Mouse (Mus musculus) kidney, postnatal 36 days (tissue): ENCODE data around the gene Vmp1.

Source experiments
- DNase-seq, 2 experiments: peaks; one replicate each; pipeline ENCODE4 v3.0.0; 2021 to 2022; ENCODE audit warnings: mixed read lengths in 2 of 2

Vmp1 gene

DNA sequence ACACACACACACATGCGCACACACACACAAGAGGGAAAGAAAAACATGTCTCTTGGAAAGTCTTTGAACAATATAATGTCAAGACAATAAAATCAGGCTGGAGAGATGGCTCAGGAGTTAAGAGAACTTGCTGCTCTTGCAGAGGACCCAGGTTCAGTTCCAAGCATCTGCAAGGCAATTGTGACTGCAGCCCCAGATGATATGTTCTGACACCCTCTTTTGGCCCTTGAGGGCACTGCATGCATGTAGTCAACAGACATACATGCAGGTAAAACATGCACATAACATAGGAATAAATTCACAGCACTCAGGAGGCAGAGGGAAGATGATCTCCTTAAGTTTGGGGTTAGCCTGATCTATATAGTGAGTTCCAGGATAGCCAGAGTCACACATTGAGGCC is 136.2 kb downstream of the Vmp1 start:
- peak in 1 of 2 experiments; percentile 46 for DNase-seq

DNA sequence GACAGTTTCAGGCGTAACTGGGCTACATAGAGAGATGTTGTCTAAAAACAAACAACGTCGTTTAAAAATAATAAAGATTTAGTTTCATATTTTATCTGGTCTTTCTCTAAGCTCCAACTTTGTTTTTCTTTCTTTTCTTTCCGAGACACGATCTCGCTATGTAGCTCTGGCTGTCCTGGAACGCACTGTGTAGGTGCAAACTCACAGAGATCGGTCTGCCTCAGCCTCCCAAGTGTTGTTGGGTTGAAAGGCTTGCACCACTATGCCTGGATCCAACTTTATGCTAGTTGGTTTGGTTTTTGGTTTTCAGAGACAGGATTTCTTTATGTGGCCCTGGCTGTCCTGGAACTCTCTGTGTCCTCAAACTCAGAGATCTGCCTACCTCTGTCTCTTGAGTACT is 138.1 kb downstream of the Vmp1 start:
- no peak for DNase-seq

DNA sequence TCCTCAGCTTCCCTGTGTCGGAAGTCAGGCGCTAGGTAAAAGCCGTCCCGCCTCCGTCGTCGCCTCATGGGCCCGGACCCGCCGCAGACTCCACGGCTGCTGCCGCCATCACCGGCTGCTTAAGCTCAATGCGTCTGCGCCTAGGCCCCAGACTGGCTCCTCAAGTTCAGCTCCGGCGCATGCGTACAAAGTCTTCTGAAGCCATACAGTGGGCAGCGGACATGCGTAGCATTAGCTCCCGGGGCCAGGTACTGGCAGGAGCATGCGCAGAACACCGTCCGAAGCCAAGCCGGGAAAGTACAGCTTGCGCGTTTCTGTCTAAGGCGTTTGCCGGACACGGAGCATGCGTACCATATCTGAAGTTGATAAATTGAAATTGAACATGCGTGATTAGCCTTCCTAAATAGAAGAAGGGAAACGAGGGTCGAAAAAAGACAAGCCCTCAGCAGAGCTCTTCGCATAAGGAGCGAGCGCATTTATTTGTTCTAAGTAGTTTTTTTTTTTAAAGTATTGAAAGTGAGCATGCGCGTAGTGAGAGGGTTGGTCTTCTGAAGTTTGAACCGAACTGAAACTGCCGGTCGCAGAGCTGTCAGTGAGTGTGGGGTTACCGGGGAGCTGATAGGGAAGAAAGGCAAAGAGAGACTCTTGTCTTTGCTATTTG is 138.9 kb downstream of the Vmp1 start, which contains the start of the genes Rps6kb1 and Tubd1:
Gene Rps6kb1, minus strand, starts transcription at position 167 of the 661 bp plus-strand sequence.
Gene Tubd1, plus strand, starts transcription at position 353 of the 661 bp plus-strand sequence.
- DNase-seq, result peak; percentile 99 to 100

DNA sequence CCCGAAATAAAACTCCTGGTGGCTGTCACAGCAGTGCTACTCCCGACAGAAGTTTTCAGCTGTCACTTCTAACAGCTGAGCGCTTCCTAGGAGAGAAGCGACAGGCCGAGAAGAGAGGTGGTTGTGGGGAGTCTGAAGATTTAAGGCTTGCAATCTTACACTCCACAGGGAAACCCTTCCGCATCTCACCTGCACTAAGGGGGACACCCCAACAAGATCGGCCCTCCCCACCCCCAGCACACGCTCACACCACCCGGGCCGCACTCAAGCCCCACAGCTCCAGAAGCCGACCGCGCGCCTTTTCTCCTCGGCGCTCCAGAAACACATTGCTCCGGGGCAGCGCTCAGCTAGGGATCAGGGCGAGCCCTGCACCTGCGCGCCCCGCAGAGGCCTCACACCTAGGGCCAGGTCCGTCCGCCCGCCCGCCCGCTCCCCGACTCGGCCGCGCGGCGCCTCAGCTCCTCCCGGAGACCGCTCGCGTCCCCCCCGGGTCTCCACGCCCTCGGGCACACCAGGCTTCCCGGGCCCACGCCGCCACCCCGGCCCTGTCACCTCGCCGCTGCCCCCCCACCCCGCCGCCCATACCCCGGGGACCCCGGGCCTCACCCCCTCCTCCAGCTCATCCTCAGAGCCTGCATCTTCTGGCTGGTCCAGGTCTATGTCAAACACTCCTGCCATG is 139.5 kb downstream of the Vmp1 start:
- DNase-seq, result peak; percentile 42 to 63

- DNase-seq, result no peak
Measured at GRCm38 (mm10) chr11:86542851-86543250, 140.8 kb downstream of the Vmp1 start.

- DNase-seq, result no peak
Measured at GRCm38 (mm10) chr11:86540476-86540845, 143.2 kb downstream of the Vmp1 start.

DNA sequence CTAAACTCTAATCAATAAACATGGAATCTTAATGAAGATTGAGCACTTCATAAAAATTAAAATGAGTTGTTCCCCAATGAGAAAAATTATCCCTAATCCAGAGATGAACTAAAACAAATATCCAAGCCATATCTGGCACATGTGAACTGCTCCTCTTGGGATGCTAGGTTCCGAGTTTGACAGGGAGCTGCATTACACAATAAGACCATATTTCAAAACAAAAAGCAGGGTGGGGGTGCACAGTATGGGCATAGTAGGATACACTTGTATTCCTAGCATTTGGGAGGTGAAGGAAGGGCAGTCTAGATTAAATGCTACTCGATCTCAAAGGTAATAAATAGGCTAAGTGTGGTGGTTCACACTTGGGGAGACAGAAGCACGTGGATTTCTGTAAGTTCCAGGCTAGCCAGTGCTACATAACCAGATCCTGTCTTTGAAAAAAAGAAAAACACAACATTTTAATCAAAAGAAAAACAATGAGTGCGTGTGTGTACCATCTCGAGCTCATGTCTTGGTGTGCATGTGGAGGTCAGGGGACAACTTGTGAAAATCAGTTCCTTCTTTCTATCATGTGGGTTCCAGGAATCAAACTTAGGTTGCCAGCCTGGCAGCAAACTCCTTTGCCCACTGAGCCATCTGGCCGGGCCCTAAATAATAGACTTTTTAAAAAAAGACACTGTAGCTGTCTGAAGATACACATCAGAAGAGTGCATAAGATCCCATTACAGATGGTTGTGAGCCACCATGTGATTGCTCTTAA is 143.7 kb downstream of the Vmp1 start:
- no peak for DNase-seq

DNA sequence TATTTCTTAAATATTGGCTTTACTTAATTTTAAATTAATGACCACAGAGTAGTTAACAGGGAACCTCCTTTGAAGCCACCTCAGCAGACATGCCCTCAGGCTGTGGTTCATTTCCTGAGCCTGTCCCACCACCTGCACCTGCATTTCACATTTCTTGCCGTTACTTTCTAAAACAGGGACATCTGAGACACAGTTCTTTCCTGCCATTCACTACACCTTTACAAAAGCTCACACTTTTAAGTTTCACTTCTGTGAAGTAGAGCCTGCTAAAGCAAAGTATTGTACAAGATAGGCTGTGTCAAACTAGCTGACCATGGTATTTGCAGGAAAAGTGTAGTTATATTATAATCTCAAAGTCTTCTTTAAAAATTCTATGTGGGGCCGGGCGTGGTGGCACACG is 144.8 kb downstream of the Vmp1 start:
- DNase-seq, result no peak

GRCm38 (mm10) chr11:86534201-86534910 is 149.3 kb downstream of the Vmp1 start:
- DNase-seq, result no peak
